Mouse (Mus musculus): Measurements from ENCODE around the gene Susd6.
A peak's percentile ranks its signal among the peaks of the same experiment; 100 is the strongest.

Gene Susd6

GRCm38 (mm10) chr12:80789849-80790694, at the start of gene Susd6:
Susd6 (plus strand) TSS chr12:80790510.
- peak; percentile 99 for DNase-seq (ENCODE audit: low spot score)

DNA sequence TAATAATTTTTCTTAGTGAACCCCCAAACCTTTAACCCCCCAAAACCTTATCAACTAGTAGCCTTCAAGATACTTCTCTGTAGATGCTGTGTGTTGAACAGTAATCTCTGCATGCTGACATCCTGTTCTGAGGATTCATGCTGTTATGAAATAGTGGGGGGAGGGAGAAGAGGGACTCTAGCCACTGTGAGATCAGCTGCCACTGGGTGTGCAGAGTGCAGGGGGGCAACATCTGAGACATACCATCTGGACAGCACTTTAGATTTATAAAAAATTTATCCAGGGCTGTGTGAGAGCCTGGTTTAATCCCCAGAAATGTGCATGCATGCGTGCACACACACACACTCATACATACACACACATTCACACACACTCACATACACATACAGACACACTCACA, 45.7 kb upstream of the Susd6 start:
- DNase-seq (ENCODE audit: low spot score), result no peak

DNA sequence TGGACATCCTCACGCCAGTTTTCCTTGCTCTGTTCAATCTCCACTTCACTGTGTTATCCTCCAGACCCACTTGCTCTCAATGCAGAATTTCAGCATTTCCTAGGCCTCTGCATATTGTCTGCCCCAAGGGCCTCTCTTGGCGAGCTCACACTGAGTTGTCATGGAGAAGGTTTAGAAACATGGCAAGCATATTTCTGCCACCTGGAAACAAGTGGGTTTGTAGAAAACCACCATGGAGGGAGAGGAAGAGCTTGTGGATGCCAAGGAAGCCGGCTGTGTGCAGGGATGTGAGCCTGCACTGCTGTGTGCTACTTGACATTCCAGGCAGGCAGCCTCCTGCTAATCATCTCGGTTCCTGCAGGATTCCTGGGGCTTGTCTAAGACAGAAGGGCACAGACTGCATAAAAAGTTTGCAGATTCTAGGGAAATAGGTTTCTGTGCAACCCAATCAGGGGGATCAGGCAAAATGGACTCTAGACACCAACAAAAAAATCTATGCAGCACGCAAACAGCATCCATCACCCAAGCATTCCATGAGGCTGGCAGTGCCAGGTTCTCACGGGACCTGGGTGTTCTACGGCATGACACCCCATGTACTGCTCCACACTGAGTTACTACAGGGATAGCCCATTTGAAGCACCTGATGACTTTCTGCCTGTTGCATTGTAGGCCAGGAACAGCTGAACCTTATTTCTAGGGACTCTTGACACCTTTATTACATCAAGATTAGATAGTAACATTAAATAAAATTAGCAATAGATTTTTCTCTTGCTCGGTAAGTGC, 44.1 kb upstream of the Susd6 start:
- peak; percentile 65 for DNase-seq (ENCODE audit: low spot score)

DNA sequence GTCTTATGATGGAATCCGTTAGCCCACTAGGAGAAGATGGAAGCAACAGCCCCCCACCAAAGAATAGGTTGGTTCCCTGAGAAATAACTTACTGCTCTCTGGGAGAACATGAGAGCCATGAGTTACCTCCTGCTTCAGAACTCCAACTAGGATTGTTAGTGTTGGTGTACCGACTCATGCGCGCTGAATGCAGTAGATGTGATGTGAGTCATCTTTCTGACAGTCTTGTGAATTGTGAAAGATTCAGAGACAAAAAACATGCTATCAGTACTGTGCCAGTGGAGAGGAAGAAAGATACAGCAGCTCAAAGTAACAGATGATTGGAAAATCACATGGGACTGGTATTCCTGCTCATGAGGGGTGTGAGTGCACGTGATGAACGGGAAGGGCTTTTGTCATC, 38.8 kb upstream of the Susd6 start:
- DNase-seq (ENCODE audit: low spot score), result no peak

- no peak for DNase-seq (ENCODE audit: low spot score)
Observed at GRCm38 (mm10) chr12:80757751-80758558, 32.4 kb upstream of the Susd6 start.

GRCm38 (mm10) chr12:80758559-80759386, 31.5 kb upstream of the Susd6 start:
- no peak for DNase-seq (ENCODE audit: low spot score)

- no peak for DNase-seq (ENCODE audit: low spot score)
Observed at GRCm38 (mm10) chr12:80759387-80759712, 31.0 kb upstream of the Susd6 start.

GRCm38 (mm10) chr12:80759713-80760395, 30.5 kb upstream of the Susd6 start:
- DNase-seq (ENCODE audit: low spot score), result peak; percentile 51

GRCm38 (mm10) chr12:80760396-80760801, 29.9 kb upstream of the Susd6 start, which contains the start of gene Ccdc177:
Ccdc177 (minus strand) TSS chr12:80760687.
- DNase-seq (ENCODE audit: low spot score), result peak; percentile 90

DNA sequence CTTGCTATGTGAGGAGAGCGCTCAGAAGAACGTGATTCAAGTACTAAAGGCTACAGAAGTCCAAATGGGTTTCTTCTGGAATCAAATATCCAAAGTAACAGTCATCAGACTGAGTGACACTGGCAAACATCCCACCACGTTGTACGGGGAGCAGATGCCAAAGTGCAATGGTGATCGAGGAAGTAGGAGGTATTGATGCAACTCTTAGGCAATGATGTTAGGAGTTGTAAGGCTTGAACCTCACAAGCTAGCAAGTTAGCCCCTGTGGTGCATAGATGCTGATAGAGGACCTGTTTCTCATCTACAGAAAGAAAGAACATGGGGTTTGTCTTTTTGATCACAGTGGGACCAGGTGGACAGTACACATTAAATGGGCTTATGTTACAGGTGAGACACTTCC, 27.3 kb upstream of the Susd6 start:
- no peak for DNase-seq (ENCODE audit: low spot score)

- no peak for DNase-seq (ENCODE audit: low spot score)
Observed at GRCm38 (mm10) chr12:80764116-80764515, 26.2 kb upstream of the Susd6 start.

- DNase-seq (ENCODE audit: low spot score), result peak; percentile 90
Observed at GRCm38 (mm10) chr12:80769697-80770096, 20.6 kb upstream of the Susd6 start.

- no peak for DNase-seq (ENCODE audit: low spot score)
Observed at GRCm38 (mm10) chr12:80774786-80775185, 15.5 kb upstream of the Susd6 start.

- no peak for DNase-seq (ENCODE audit: low spot score)
Observed at GRCm38 (mm10) chr12:80776046-80776634, 14.2 kb upstream of the Susd6 start.

DNA sequence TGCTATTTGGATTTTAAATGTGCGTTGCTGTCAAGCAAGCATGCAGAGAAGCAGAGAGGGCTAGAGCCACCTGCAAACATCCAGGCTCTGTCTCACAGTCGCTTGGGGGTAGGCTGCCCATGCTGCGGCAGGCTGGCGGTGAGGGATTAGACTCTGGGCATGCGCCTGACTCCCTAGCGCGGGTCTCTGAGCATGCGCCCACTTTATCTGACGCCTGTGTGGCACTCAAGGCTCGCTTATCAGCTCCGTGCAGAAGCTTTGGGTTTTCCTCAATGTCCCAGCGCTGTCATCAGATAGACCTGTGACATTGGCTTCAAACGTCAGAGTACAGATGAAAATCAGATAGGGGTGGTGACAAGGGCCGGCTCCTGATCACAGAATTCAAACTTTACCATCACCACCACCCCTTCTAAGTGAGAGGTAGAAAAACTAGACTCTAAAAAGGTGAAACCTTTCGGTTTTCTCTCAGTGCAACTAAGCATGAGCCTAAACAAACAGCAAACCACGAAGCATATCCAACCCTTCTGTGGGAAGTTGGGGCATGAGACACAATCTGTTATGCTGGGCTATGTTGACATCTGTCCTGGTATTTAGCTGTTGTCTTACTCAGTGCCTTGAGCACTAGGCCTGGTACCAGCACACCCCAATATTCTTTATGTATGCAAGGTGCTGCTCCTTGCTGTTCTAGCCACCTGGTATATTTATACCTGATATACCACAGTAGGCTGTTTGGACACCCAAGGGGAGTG, 11.9 kb upstream of the Susd6 start:
- DNase-seq (ENCODE audit: low spot score), result no peak

- DNase-seq (ENCODE audit: low spot score), result no peak
Observed at GRCm38 (mm10) chr12:80779760-80780159, 10.6 kb upstream of the Susd6 start.

- DNase-seq (ENCODE audit: low spot score), result no peak
Observed at GRCm38 (mm10) chr12:80782190-80782589, 8.1 kb upstream of the Susd6 start.

DNA sequence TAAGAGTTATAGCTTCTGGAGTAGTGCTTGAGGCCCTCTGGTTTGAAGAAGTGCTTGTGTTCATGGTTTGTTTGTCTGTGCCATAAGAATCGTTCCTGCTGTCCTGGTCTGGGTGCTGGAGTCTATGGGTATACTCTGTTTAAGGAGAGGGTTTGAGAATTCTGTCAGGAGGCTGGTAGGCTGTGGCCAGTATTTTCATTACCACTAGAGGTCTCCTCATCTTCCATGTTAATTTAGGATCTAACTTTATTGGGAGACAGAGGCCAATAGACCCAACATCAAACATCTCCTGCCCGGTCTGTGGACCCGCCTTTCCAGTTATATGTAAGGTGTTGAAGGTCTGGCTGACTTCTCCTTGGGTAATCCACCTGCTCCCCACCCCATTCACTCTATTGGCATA, 7.4 kb upstream of the Susd6 start:
- no peak for DNase-seq (ENCODE audit: low spot score)

GRCm38 (mm10) chr12:80783889-80784288, 6.4 kb upstream of the Susd6 start:
- no peak for DNase-seq (ENCODE audit: low spot score)

GRCm38 (mm10) chr12:80785005-80785404, 5.3 kb upstream of the Susd6 start:
- DNase-seq (ENCODE audit: low spot score), result no peak
